ENCODE assay signal across 15 mouse cellular contexts in genomic region chr19:41364509-41364908, GRCm38 (mm10).
"Had no signal": no experiment of that assay in that cellular context is flagged by ENCODE, and none has a peak within 500 bp of the region (broad histone marks: within the 10 kb centered on the region; RNA-seq: fewer than 3 reads in every experiment).

No protein-coding gene starts in this region.

- H3K27ac ChIP-seq: intestine, embryonic 15.5 days; kidney, embryonic 15.5 days; limb, embryonic 12.5 days; liver, embryonic 15.5 days; midbrain, embryonic 10.5 days had no signal

- DNase-seq: kidney, adult 18-20 months; kidney, postnatal 14 days; liver; lung, adult 2 months; lung, postnatal 36 days; midbrain, embryonic 14.5 days; right cerebral cortex, adult 18-20 months; thymus, adult 18-20 months; thymus, postnatal 14 days had no signal

- H3K9ac ChIP-seq: intestine, embryonic 15.5 days; kidney, embryonic 15.5 days; limb, embryonic 12.5 days; liver, embryonic 15.5 days had no signal

- H3K36me3 ChIP-seq: intestine, embryonic 15.5 days; kidney, embryonic 15.5 days; limb, embryonic 12.5 days; liver, embryonic 15.5 days; midbrain, embryonic 10.5 days had no signal

- ATAC-seq: intestine, embryonic 15.5 days; lung, postnatal 0 days had no signal

- H3K9me3 ChIP-seq: intestine, embryonic 15.5 days; kidney, embryonic 15.5 days; limb, embryonic 12.5 days; liver, embryonic 15.5 days; midbrain, embryonic 10.5 days had no signal

- H3K4me2 ChIP-seq: intestine, embryonic 15.5 days; kidney, embryonic 15.5 days; limb, embryonic 12.5 days; liver, embryonic 15.5 days had no signal

- H3K4me3 ChIP-seq: intestine, embryonic 15.5 days; kidney, embryonic 15.5 days; limb, embryonic 12.5 days; liver, embryonic 15.5 days; midbrain, embryonic 10.5 days had no signal

- H3K27me3 ChIP-seq: intestine, embryonic 15.5 days; kidney, embryonic 15.5 days; limb, embryonic 12.5 days; liver, embryonic 15.5 days had no signal

- H3K4me1 ChIP-seq: intestine, embryonic 15.5 days; kidney, embryonic 15.5 days; limb, embryonic 12.5 days; midbrain, embryonic 10.5 days had no signal
